Mouse (Mus musculus): ENCODE data around the gene Fhl2. TPM values are rescaled to one million over a fixed set of nuclear protein-coding genes. Genes with fewer than 3 reads are reported as not detected.

Gene Fhl2
- total RNA-seq, 2 experiments from 2014 or later, result 6.5 to 11.0 TPM

Other genes with a start within 250 kb of the Fhl2 start
- under 1 TPM in 1 of 2 experiments, not detected in 1; 0.13 TPM for gene Gpr45, start 244.1 kb downstream of the Fhl2 start, total RNA-seq (2021)
- 10 to 100 TPM in 1 of 2 experiments, 1 to 10 TPM in 1; 9.1 to 10.3 TPM for gene Tgfbrap1, start 98.3 kb downstream of the Fhl2 start, total RNA-seq (2021)
- gene AI597479, start 98.3 kb downstream of the Fhl2 start, total RNA-seq (2021), result 10 to 100 TPM; 10.8 to 10.9 TPM
- 10 to 100 TPM; 18.6 to 24.1 TPM for gene Nck2, start 247.6 kb upstream of the Fhl2 start, total RNA-seq (2021)

All from gastrocnemius, postnatal 14 days (tissue).